Mouse (Mus musculus): ENCODE results near the gene Ccdc7a. TPM values are rescaled to one million over a fixed set of nuclear protein-coding genes. Genes with fewer than 3 reads are reported as not detected.
A peak's percentile ranks its signal among the peaks of the same experiment; 100 is the strongest.

Ccdc7a gene
- polyA plus RNA-seq, 1 experiment from 2014 or later: not detected

DNA sequence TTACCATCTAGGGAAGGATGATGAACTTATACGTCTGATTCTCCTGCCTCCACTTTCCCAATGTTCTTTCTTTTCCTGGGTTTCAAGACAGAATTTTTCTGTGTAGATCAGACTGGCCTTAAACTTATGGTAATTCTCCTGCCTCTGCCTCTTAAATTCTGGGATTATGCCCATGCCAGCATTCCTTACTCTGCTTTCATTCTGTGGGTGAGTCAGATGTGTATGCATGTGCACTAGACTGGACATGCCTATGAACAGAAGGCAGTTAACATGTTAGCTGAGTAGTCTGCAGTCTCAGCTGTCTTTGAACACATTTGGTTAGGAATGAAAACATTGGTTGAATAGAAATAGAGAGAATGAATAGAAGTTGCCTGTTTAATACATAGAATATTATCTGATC is 360.9 kb downstream of the Ccdc7a start:
- peaks cover 28% of the 10 kb centered on the region for H3K36me3 ChIP-seq (ENCODE audit: control insufficient read depth, insufficient read depth, low read length)
- ATAC-seq (ENCODE audit: low read depth) (no peak), DNase-seq (ENCODE audit: low spot score) (no peak)
- no peak overlapping the region for H3K4me2 ChIP-seq (ENCODE audit: low read depth, low read length)
- no peak overlapping the region for H3K27ac ChIP-seq (replicated peaks; ENCODE audit: low read depth, low read length)
- no peak overlapping the region for H3K9ac ChIP-seq (ENCODE audit: low read depth, low read length)
- 87% methylated on average over 1 of the region's 1 CpGs for WGBS
- no peaks in the 10 kb centered on the region for H3K27me3 ChIP-seq (replicated peaks; ENCODE audit: control insufficient read depth, insufficient read depth, low read length)
- no peaks in the 10 kb centered on the region; the same call in 1 of the 2 replicates for H3K4me1 ChIP-seq (ENCODE audit: control insufficient read depth, insufficient read depth, low read length)
- no peaks in the 10 kb centered on the region for H3K9me3 ChIP-seq (ENCODE audit: control insufficient read depth, low read length)
- H3K4me3 ChIP-seq (ENCODE audit: low read depth, low read length): no peak overlapping the region

DNA sequence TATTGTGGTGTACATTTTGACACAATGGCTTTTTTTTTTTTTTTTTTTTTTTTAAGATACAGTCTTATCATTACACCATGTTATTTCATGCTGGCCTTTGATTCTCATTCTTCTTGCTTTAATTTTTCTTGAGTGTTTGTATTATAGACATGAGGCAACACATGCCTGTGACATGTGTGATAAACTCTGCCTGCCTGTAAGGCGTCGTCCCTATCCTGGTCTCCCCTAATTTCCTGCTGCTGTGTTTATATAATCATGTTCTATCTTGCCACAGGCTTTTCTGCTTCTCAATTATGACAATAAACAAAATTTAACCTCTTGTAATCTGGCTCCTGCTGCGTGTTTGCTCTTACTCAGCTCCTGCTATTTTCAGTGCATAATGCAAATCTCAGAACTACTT is 367.4 kb downstream of the Ccdc7a start:
- ATAC-seq (ENCODE audit: low read depth): no peak
- Histone ChIP-seq H3K27ac (replicated peaks; ENCODE audit: low read depth, low read length) (no peak overlapping the region), H3K4me2 (ENCODE audit: low read depth, low read length) (no peak overlapping the region), H3K36me3 (ENCODE audit: control insufficient read depth, insufficient read depth, low read length) (no peaks in the 10 kb centered on the region), H3K9ac (ENCODE audit: low read depth, low read length) (no peak overlapping the region), H3K9me3 (ENCODE audit: control insufficient read depth, low read length) (no peaks in the 10 kb centered on the region), H3K4me1 (ENCODE audit: control insufficient read depth, insufficient read depth, low read length) (0 out of 2 replicates have a peak, but pooled peaks cover 3% of the 10 kb centered on the region), H3K4me3 (ENCODE audit: low read depth, low read length) (no peak overlapping the region), H3K27me3 (replicated peaks; ENCODE audit: control insufficient read depth, insufficient read depth, low read length) (no peaks in the 10 kb centered on the region)
- WGBS: 65% methylated on average over 3 of the region's 3 CpGs
- peak; percentile 13 for DNase-seq (ENCODE audit: low spot score)

DNA sequence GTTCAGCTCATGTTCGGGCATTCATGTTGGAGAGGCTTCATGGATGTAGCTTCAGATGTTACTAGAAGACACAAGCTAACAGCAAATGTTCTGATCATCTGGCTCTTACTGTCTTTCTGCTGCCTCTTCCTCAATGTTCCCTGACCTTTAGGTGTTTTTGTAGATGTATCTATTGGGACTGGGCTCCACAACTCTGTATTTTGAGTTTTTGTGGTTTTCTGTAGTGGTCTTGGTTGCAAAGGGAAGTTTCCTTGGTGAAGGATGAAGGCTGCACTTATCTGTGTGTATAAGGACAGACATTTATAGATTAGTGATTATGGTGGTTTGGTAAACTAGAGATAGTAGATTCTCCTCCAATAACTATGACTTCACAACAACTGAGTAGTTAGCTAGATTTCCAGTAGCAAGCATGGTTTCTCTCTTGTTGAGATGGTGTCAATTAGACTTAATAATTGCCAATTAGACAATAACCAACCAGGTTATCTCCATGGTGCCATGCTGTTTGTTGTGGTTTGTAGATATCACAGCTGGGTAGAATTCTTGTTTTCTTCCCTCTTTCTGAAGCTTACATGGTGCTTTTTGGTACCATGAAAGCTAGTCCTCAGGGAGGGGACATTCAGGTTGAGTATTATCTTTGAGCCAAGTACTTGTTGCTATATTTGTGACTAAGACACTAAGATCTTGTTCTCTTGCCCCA is 368.5 kb downstream of the Ccdc7a start:
- H3K4me3 ChIP-seq (ENCODE audit: low read depth, low read length): no peak overlapping the region
- no peak overlapping the region for H3K4me2 ChIP-seq (ENCODE audit: low read depth, low read length)
- no peaks in the 10 kb centered on the region for H3K36me3 ChIP-seq (ENCODE audit: control insufficient read depth, insufficient read depth, low read length)
- 92% methylated on average over 1 of the region's 1 CpGs for WGBS
- no peak overlapping the region for H3K27ac ChIP-seq (replicated peaks; ENCODE audit: low read depth, low read length)
- H3K9me3 ChIP-seq (ENCODE audit: control insufficient read depth, low read length): no peaks in the 10 kb centered on the region
- DNase-seq (ENCODE audit: low spot score) (no peak), ATAC-seq (ENCODE audit: low read depth) (no peak)
- H3K27me3 ChIP-seq (replicated peaks; ENCODE audit: control insufficient read depth, insufficient read depth, low read length): no peaks in the 10 kb centered on the region
- H3K9ac ChIP-seq (ENCODE audit: low read depth, low read length): no peak overlapping the region
- 0 out of 2 replicates have a peak, but pooled peaks cover 3% of the 10 kb centered on the region for H3K4me1 ChIP-seq (ENCODE audit: control insufficient read depth, insufficient read depth, low read length)

DNA sequence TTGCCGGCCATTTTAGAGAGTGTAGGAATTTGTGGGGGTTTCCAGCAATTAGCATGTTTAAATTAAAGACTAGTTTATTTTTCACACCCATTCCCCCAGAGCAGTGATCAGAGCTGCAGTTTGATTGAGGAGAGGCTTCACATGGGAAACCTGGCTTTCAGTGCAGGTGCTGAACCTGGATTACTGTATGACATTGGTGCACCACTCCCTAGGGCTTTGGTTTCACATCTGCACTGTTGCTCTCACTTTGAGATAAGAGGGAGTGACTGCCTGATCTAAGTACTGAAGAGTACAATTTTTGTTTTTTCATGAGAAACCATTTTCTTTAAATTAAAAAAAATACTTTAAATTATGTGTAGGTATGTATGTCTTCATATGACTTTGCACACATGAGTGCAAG is 375.3 kb downstream of the Ccdc7a start:
- Histone ChIP-seq H3K27me3 (replicated peaks; ENCODE audit: control insufficient read depth, insufficient read depth, low read length) (no peaks in the 10 kb centered on the region), H3K9me3 (ENCODE audit: control insufficient read depth, low read length) (no peaks in the 10 kb centered on the region), H3K9ac (ENCODE audit: low read depth, low read length) (no peak overlapping the region), H3K27ac (replicated peaks; ENCODE audit: low read depth, low read length) (no peak overlapping the region), H3K4me2 (ENCODE audit: low read depth, low read length) (no peak overlapping the region), H3K4me1 (ENCODE audit: control insufficient read depth, insufficient read depth, low read length) (peaks cover 10% of the 10 kb centered on the region), H3K4me3 (ENCODE audit: low read depth, low read length) (no peak overlapping the region), H3K36me3 (ENCODE audit: control insufficient read depth, insufficient read depth, low read length) (no peaks in the 10 kb centered on the region)
- DNase-seq (ENCODE audit: low spot score): no peak
- 77% methylated on average over 1 of the region's 1 CpGs for WGBS
- no peak for ATAC-seq (ENCODE audit: low read depth)

DNA sequence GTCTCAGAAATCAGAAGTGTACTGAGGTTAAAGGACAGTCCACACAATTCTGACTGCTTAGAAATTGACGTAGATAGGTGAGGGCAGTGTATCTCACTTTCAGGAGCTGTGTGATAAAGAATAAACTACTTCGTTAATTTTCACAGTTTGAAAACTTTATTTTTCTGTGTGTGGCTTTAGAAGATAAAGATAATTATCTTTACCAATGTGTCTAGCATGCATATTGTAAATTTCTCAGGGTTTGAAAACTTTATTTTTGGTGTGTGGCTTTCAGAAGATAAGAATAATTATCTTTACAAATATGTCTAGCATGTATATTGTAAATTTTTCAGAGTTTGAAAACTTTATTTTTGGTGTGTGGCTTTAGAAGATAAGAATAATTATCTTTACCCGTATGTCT is 376.6 kb downstream of the Ccdc7a start:
- Histone ChIP-seq H3K27me3 (replicated peaks; ENCODE audit: control insufficient read depth, insufficient read depth, low read length) (no peaks in the 10 kb centered on the region), H3K9ac (ENCODE audit: low read depth, low read length) (no peak overlapping the region), H3K9me3 (ENCODE audit: control insufficient read depth, low read length) (no peaks in the 10 kb centered on the region), H3K4me3 (ENCODE audit: low read depth, low read length) (no peak overlapping the region), H3K4me1 (ENCODE audit: control insufficient read depth, insufficient read depth, low read length) (peaks cover 10% of the 10 kb centered on the region), H3K27ac (replicated peaks; ENCODE audit: low read depth, low read length) (no peak overlapping the region), H3K4me2 (ENCODE audit: low read depth, low read length) (no peak overlapping the region), H3K36me3 (ENCODE audit: control insufficient read depth, insufficient read depth, low read length) (no peaks in the 10 kb centered on the region)
- WGBS: 84% methylated on average over 3 of the region's 3 CpGs
- DNase-seq (ENCODE audit: low spot score) (no peak), ATAC-seq (ENCODE audit: low read depth) (no peak)

DNA sequence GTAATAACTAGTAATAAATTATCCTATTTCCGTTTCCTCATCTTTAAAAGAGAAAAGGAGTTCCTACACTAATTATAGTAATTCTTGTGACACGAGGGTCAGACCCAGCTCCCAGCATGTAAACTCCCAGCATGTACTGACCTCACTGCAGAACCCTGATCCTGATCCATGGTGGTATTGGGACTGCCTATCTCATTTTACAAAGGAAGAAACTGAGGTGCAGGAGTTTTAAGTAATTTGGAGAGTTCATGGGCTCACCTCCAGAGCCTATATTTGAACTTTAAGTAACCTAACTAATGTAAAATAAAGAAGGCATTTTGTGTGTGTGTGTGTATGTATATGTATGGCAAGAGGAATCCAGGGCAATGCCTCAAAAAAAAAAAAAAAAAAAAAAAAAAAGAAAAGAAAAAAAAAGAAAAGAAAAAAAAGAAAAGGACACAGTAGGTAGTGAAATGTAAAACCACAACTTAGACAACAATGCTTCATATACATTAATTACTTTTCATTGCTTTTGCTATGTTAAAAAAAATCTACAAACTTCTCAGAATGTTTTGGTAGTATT is 378.8 kb downstream of the Ccdc7a start:
- peak overlapping the region; percentile 100 for H3K9ac ChIP-seq (ENCODE audit: low read depth, low read length)
- no peaks in the 10 kb centered on the region for H3K27me3 ChIP-seq (replicated peaks; ENCODE audit: control insufficient read depth, insufficient read depth, low read length)
- peaks cover 10% of the 10 kb centered on the region for H3K4me1 ChIP-seq (ENCODE audit: control insufficient read depth, insufficient read depth, low read length)
- H3K36me3 ChIP-seq (ENCODE audit: control insufficient read depth, insufficient read depth, low read length): no peaks in the 10 kb centered on the region
- DNase-seq (ENCODE audit: low spot score) (peak; percentile 10), ATAC-seq (ENCODE audit: low read depth) (no peak)
- peak overlapping the region; percentile 94 for H3K4me3 ChIP-seq (ENCODE audit: low read depth, low read length)
- WGBS: 0% methylated on average over 2 of the region's 2 CpGs
- peak overlapping the region; percentile 83 for H3K4me2 ChIP-seq (ENCODE audit: low read depth, low read length)
- no peaks in the 10 kb centered on the region for H3K9me3 ChIP-seq (ENCODE audit: control insufficient read depth, low read length)
- H3K27ac ChIP-seq (replicated peaks; ENCODE audit: low read depth, low read length): peak overlapping the region; percentile 99

DNA sequence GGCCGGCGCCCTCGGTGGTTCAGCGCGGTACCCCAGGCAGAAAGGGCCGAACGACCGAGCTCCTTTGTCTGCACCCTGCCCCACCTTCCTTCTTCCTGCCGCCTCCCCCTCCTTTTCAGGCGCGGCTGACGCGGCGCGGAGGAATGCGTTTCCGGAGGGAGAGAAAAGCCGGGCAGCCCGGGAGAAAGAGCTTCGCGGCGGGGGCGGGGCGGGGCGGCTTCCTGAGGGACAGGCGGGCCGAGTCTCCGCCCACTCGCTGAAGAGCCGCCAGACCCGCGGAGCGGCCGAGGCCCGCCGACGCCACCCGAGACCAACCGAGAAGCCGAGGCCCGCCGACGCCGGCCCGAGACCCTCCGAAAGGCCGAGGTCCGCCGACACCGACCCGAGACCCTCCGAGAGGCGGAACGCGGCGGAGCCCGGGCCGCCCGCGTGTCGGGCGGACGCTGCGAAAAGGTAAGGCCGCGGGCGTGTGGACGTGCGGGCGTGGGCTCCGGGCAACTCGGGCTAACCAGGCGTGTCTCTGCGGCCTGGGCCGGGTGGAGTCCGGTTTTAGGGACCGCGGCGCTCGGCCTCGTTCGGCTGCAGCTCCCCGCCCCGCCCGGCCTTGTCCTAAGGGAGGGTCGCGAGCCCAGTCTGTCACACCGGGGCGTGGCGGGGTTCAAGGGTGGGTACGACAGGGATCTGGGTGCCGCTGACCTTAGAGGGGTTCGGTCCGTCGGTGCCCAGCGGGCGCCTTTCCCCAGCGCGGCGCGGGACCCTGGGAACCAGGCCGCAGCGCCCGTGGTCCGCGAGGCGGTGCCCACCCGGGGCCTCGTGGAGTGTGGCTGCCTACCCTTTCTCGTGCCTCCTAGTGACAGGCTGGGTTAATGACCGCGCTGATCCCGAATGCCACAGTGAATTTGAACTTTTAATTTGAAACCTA is 379.5 kb downstream of the Ccdc7a start, which contains the start of gene Itgb1:
Gene Itgb1 (plus strand): TSS at position 148 of the 922 bp plus-strand sequence.
- peak; percentile 95 for ATAC-seq (ENCODE audit: low read depth)
- 2% methylated on average over 46 of the region's 113 CpGs for WGBS
- peaks cover 10% of the 10 kb centered on the region for H3K4me1 ChIP-seq (ENCODE audit: control insufficient read depth, insufficient read depth, low read length)

DNA sequence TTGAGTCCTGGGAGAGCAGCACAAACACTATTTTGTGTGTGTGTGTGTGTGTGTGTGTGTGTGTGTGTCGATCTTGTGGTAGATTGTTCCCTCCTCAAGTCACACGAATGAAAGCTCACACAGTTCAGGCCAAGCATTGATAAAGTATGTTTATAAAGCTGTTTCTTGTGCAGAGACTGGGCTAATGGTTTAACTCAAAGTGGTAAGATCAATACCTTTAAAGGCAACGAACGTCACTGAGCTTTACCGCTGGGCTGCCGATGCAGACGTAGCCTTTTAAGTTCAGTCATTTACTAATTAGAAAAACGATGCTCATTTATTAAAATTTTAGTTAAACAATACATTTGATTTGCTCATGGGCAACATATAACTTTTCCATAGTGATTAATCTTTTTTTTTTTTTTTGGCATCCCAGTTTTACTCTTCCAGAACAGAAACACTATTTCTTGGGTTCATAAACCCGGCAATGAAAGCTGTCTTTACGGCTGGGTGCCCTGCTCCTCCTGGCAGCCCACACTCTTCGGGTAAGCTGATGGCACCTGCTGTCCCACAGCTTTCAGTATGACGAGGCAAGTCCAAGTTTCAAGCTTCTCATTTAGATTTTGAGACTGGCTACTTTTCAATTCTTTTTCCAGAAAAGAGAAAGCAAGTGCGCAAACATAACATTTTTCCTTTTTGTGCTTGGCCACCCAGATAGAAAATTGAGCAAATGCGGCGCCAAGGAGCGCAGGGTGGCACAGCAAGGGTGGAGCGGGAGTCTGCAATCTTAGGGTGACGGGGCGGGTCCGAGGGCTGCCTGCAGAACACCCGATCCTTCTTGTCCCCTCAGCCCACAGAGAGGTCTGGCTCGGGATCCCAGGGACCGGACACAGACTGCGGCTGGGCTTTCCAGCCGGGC is 380.5 kb downstream of the Ccdc7a start:
- ATAC-seq (ENCODE audit: low read depth) (peak; percentile 74), DNase-seq (ENCODE audit: low spot score) (peak; percentile 54)
- Histone ChIP-seq H3K36me3 (ENCODE audit: control insufficient read depth, insufficient read depth, low read length) (no peaks in the 10 kb centered on the region), H3K4me3 (ENCODE audit: low read depth, low read length) (peak overlapping the region; percentile 94), H3K9me3 (ENCODE audit: control insufficient read depth, low read length) (no peaks in the 10 kb centered on the region), H3K27me3 (replicated peaks; ENCODE audit: control insufficient read depth, insufficient read depth, low read length) (no peaks in the 10 kb centered on the region), H3K27ac (replicated peaks; ENCODE audit: low read depth, low read length) (peak overlapping the region; percentile 99), H3K9ac (ENCODE audit: low read depth, low read length) (peak overlapping the region; percentile 100), H3K4me1 (ENCODE audit: control insufficient read depth, insufficient read depth, low read length) (peaks cover 8% of the 10 kb centered on the region), H3K4me2 (ENCODE audit: low read depth, low read length) (peak overlapping the region; percentile 83)
- WGBS: 10% methylated on average over 25 of the region's 25 CpGs

More for the DNA sequence above, 379.5 kb downstream of the Ccdc7a start, which contains the start of gene Itgb1:
- Histone ChIP-seq H3K9me3 (ENCODE audit: control insufficient read depth, low read length) (no peaks in the 10 kb centered on the region), H3K4me3 (ENCODE audit: low read depth, low read length) (peak within 1 kb of the TSS; percentile 94), H3K36me3 (ENCODE audit: control insufficient read depth, insufficient read depth, low read length) (no peaks in the 10 kb centered on the region), H3K27ac (replicated peaks; ENCODE audit: low read depth, low read length) (peak within 1 kb of the TSS; percentile 99), H3K9ac (ENCODE audit: low read depth, low read length) (peak within 1 kb of the TSS; percentile 100), H3K4me2 (ENCODE audit: low read depth, low read length) (peak within 1 kb of the TSS; percentile 83), H3K27me3 (replicated peaks; ENCODE audit: control insufficient read depth, insufficient read depth, low read length) (no peaks in the 10 kb centered on the region)
- peak; percentile 97 for DNase-seq (ENCODE audit: low spot score)

All from embryonic facial prominence, embryonic 14.5 days (tissue).